In genomic region chr11:98750351-98751201, GRCm38 (mm10) we compare ENCODE assay signal across 8 mouse cellular contexts. TPM values are rescaled to one million over a fixed set of nuclear protein-coding genes. Genes with fewer than 3 reads are reported as not detected.
DNase-seq lines count a peak whose midpoint lies in the region; ATAC-seq lines count a peak whose summit lies in the region.

No protein-coding gene starts in this region.

- DNase-seq in frontal cortex, adult 2 months (ENCODE audit: extremely low spot score in 1 of 2, low spot score in 1 of 2): no peak
- DNase-seq in cerebellum, postnatal 14 days: peak; percentile 82 to 90
- DNase-seq in gastrocnemius, postnatal 14 days: peak; percentile 77
- peak; percentile 75 to 80 for DNase-seq in left cerebral cortex, postnatal 36 days (ENCODE audit: low spot score in 2 of 2)
- peak; percentile 92 for DNase-seq in testis, postnatal 10 days (ENCODE audit: low spot score)

- H3K4me3 ChIP-seq in intestine, embryonic 15.5 days (replicated peaks): peak overlapping the region; percentile 19

- H3K4me2 ChIP-seq in intestine, embryonic 15.5 days (replicated peaks): peak overlapping the region; percentile 62

- peak; percentile 6; the same call in 1 of the 2 replicates for ATAC-seq in frontal cortex, adult (ENCODE audit: low TSS enrichment)
- peak; percentile 5 for ATAC-seq in intestine, embryonic 15.5 days
- ATAC-seq in megakaryocyte-erythroid progenitor cell, adult 5-6 weeks (replicated peaks; ENCODE audit: low FRiP score, low TSS enrichment, poor library complexity, severe bottlenecking): peak; percentile 55

- H3K27ac ChIP-seq in intestine, embryonic 15.5 days: peak overlapping the region; percentile 93

- H3K4me1 ChIP-seq in intestine, embryonic 15.5 days (replicated peaks): peaks cover 92% of the 10 kb centered on the region

- H3K9ac ChIP-seq in intestine, embryonic 15.5 days: peak overlapping the region; percentile 42

- 21% methylated on average over 17 of the region's 17 CpGs for WGBS in intestine, embryonic 15.5 days

- H3K27me3 ChIP-seq in intestine, embryonic 15.5 days (replicated peaks): no peaks in the 10 kb centered on the region

- H3K36me3 ChIP-seq in intestine, embryonic 15.5 days: 0 out of 2 replicates have a peak, but pooled peaks cover 7% of the 10 kb centered on the region

- no peaks in the 10 kb centered on the region for H3K9me3 ChIP-seq in intestine, embryonic 15.5 days

- intact Hi-C loops in gastrocnemius, postnatal 14 days (cut with DNase I; ENCODE audit: low total_unique reads): no loop called here
- intact Hi-C loops in left cerebral cortex, postnatal 36 days (cut with DNase I): no loop called here

RNA-seq across cellular contexts. Expression of gene Thra, which starts 10.1 kb away (rescaled TPM):
- polyA plus RNA-seq in frontal cortex, adult 2 months (2012; rRNA removed): 770 and 851 TPM in 2 replicates
- total RNA-seq in gastrocnemius, postnatal 14 days (2021): 100 to 1,000 TPM in 1 of 2 experiments, 10 to 100 TPM in 1; 91.8 to 106 TPM
- 42.7 and 45.5 TPM in 2 replicates for polyA plus RNA-seq in intestine, embryonic 15.5 days (2015; fragmentation: Nextera tagmentation; extraction: Ambion mirVana)
- 100 to 1,000 TPM; 718 to 779 TPM for total RNA-seq in left cerebral cortex, postnatal 36 days (2021)
- total RNA-seq in megakaryocyte-erythroid progenitor cell, adult 5-6 weeks (2014; fragmentation: Nextera tagmentation): 47.5 and 51.0 TPM in 2 replicates
- total RNA-seq in megakaryocyte-erythroid progenitor cell, adult 5-6 weeks (2017): 20.4 and 23.3 TPM in 2 replicates

RNA-seq across cellular contexts. Expression of gene Med24, which starts 21.3 kb away (rescaled TPM):
- polyA plus RNA-seq in frontal cortex, adult 2 months (2012; rRNA removed): 137 and 157 TPM in 2 replicates
- 10 to 100 TPM; 40.3 to 42.0 TPM for total RNA-seq in gastrocnemius, postnatal 14 days (2021)
- polyA plus RNA-seq in intestine, embryonic 15.5 days (2015; fragmentation: Nextera tagmentation; extraction: Ambion mirVana): 39.6 and 42.5 TPM in 2 replicates
- total RNA-seq in left cerebral cortex, postnatal 36 days (2021): 100 to 1,000 TPM; 123 to 133 TPM
- total RNA-seq in megakaryocyte-erythroid progenitor cell, adult 5-6 weeks (2014; fragmentation: Nextera tagmentation): 62.2 and 78.6 TPM in 2 replicates
- total RNA-seq in megakaryocyte-erythroid progenitor cell, adult 5-6 weeks (2017): 30.1 and 42.7 TPM in 2 replicates

RNA-seq across cellular contexts. Expression of gene Nr1d1, which starts 24.6 kb away (rescaled TPM):
- 124 and 126 TPM in 2 replicates for polyA plus RNA-seq in frontal cortex, adult 2 months (2012; rRNA removed)
- total RNA-seq in gastrocnemius, postnatal 14 days (2021): 10 to 100 TPM; 27.3 to 64.6 TPM
- polyA plus RNA-seq in intestine, embryonic 15.5 days (2015; fragmentation: Nextera tagmentation; extraction: Ambion mirVana): 2.6 and 2.7 TPM in 2 replicates
- total RNA-seq in left cerebral cortex, postnatal 36 days (2021): 100 to 1,000 TPM; 117 to 141 TPM
- 4.1 and 8.0 TPM in 2 replicates for total RNA-seq in megakaryocyte-erythroid progenitor cell, adult 5-6 weeks (2014; fragmentation: Nextera tagmentation)
- 0.34 and 1.3 TPM in 2 replicates for total RNA-seq in megakaryocyte-erythroid progenitor cell, adult 5-6 weeks (2017)

RNA-seq across cellular contexts. Expression of gene Msl1, which starts 44.7 kb away (rescaled TPM):
- 112 and 123 TPM in 2 replicates for polyA plus RNA-seq in frontal cortex, adult 2 months (2012; rRNA removed)
- total RNA-seq in gastrocnemius, postnatal 14 days (2021): 10 to 100 TPM; 49.0 to 55.3 TPM
- polyA plus RNA-seq in intestine, embryonic 15.5 days (2015; fragmentation: Nextera tagmentation; extraction: Ambion mirVana): 18.9 and 19.7 TPM in 2 replicates
- 100 to 1,000 TPM; 169 to 193 TPM for total RNA-seq in left cerebral cortex, postnatal 36 days (2021)
- total RNA-seq in megakaryocyte-erythroid progenitor cell, adult 5-6 weeks (2014; fragmentation: Nextera tagmentation): 58.6 and 74.8 TPM in 2 replicates
- total RNA-seq in megakaryocyte-erythroid progenitor cell, adult 5-6 weeks (2017): 57.8 and 68.3 TPM in 2 replicates

RNA-seq across cellular contexts. Expression of gene Csf3, which starts 49.5 kb away (rescaled TPM):
- not detected in 2 replicates for polyA plus RNA-seq in frontal cortex, adult 2 months (2012; rRNA removed)
- total RNA-seq in gastrocnemius, postnatal 14 days (2021): not detected
- polyA plus RNA-seq in intestine, embryonic 15.5 days (2015; fragmentation: Nextera tagmentation; extraction: Ambion mirVana): not detected in 2 replicates
- total RNA-seq in left cerebral cortex, postnatal 36 days (2021): not detected
- total RNA-seq in megakaryocyte-erythroid progenitor cell, adult 5-6 weeks (2014; fragmentation: Nextera tagmentation): not detected in 2 replicates
- not detected in 2 replicates for total RNA-seq in megakaryocyte-erythroid progenitor cell, adult 5-6 weeks (2017)

Comparison
In these comparisons a context has a peak if more than half of its experiments do, and no peak if none do; other contexts are left out.
1. ATAC-seq: peak in every context shown above with its lines; median percentile 55 in megakaryocyte-erythroid progenitor cell, adult 5-6 weeks; 6 in frontal cortex, adult; 5 in intestine, embryonic 15.5 days.
2. DNase-seq: peak in cerebellum, postnatal 14 days (2 of 2), gastrocnemius, postnatal 14 days (single experiment), left cerebral cortex, postnatal 36 days (2 of 2) and testis, postnatal 10 days (single experiment); none in frontal cortex, adult 2 months (0 of 2).
3. RNA of gene Thra, which starts 10.1 kb away (total RNA-seq): 718 to 779 TPM in left cerebral cortex, postnatal 36 days; 91.8 to 106 TPM in gastrocnemius, postnatal 14 days and 20.4 to 51.0 TPM in megakaryocyte-erythroid progenitor cell, adult 5-6 weeks; every median in the first group is over 4 times any median in the second.